8 mouse cellular contexts compared by ENCODE assay signal in the genomic region with DNA sequence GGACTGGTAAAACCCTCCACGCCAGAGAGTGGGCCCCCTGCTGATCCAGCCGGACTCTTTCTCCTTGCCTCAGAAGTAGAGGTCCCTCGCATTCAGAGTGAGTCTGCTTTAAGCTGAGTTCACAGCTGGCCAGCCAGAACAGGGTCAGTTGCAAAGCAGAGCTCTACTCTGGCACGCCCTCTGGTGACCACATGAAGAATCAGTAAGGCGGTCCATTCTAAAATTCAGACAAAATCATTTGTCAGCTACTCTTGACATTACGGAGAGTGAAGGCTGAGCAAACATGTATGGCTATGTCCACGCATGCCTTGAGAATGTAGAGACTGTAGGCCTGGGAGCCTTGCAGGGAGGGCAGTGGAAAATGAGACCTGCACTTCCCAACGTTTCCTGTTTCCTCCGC. TPM values are rescaled to one million over a fixed set of nuclear protein-coding genes. Genes with fewer than 3 reads are reported as not detected.
A peak's percentile ranks its signal among the peaks of the same experiment; 100 is the strongest.
DNase-seq lines count a peak whose midpoint lies in the region; ATAC-seq and TF ChIP-seq lines count a peak whose summit lies in the region.

No protein-coding gene starts in this region.

- H3K9ac ChIP-seq in limb, embryonic 12.5 days (replicated peaks): no peak overlapping the region
- no peak overlapping the region for H3K9ac ChIP-seq in midbrain, embryonic 15.5 days

- no peak for ATAC-seq in CD4-positive, CD25-positive, alpha-beta regulatory T cell, adult 4 months
- ATAC-seq in limb, embryonic 12.5 days (ENCODE audit: insufficient number of reproducible peaks, insufficient read depth, low FRiP score, low TSS enrichment, low read depth): 0 out of 2 replicates have a peak, but pooled peaks have one; percentile 32
- 0 out of 2 replicates have a peak, but pooled peaks have one; percentile 63 for ATAC-seq in midbrain, embryonic 15.5 days (replicated peaks)

- no peaks in the 10 kb centered on the region for H3K9me3 ChIP-seq in limb, embryonic 12.5 days
- no peaks in the 10 kb centered on the region for H3K9me3 ChIP-seq in midbrain, embryonic 15.5 days

- H3K36me3 ChIP-seq in limb, embryonic 12.5 days: no peaks in the 10 kb centered on the region
- H3K36me3 ChIP-seq in midbrain, embryonic 15.5 days (replicated peaks): no peaks in the 10 kb centered on the region

- H3K27ac ChIP-seq in gastrocnemius, adult 2 months: no peak overlapping the region
- H3K27ac ChIP-seq in limb, embryonic 12.5 days: no peak overlapping the region
- no peak overlapping the region for H3K27ac ChIP-seq in midbrain, embryonic 15.5 days

- peak; percentile 89 for TF ChIP-seq CTCF in gastrocnemius, adult 2 months (IDR thresholded peaks at IDR 0.05)

- H3K27me3 ChIP-seq in limb, embryonic 12.5 days: no peaks in the 10 kb centered on the region; the same call in 1 of the 2 replicates
- H3K27me3 ChIP-seq in midbrain, embryonic 15.5 days (replicated peaks): no peaks in the 10 kb centered on the region

- DNase-seq in CD4-positive, CD25-positive, alpha-beta regulatory T cell, adult 2 months (ENCODE audit: low read depth, low spot score): peak; percentile 69
- DNase-seq in cerebellum, adult 11 months: peak; percentile 48
- peak; percentile 77 for DNase-seq in gastrocnemius, adult 2 months
- peak; percentile 42 for DNase-seq in hindlimb bud, embryonic 11.5 days (ENCODE audit: extremely low spot score, low read depth, low spot score)
- peak; percentile 62 to 83 for DNase-seq in spleen, postnatal 10 days (ENCODE audit: low spot score in 2 of 2)

- no peak overlapping the region for H3K4me2 ChIP-seq in limb, embryonic 12.5 days
- no peak overlapping the region for H3K4me2 ChIP-seq in midbrain, embryonic 15.5 days

- 13% methylated on average over 9 of the region's 9 CpGs for WGBS in limb, embryonic 12.5 days
- 10% methylated on average over 9 of the region's 9 CpGs for WGBS in midbrain, embryonic 15.5 days

- intact Hi-C loops in gastrocnemius, adult 2 months (cut with DNase I): loop anchor here (1.0 to 5.0 kb wide), 2 partner anchors 32 to 96 kb away; no protein-coding TSS in a partner anchor

- no peaks in the 10 kb centered on the region for H3K4me1 ChIP-seq in limb, embryonic 12.5 days (replicated peaks)
- peaks cover 3% of the 10 kb centered on the region; the same call in 1 of the 2 replicates for H3K4me1 ChIP-seq in midbrain, embryonic 15.5 days

- no peak overlapping the region for H3K4me3 ChIP-seq in gastrocnemius, adult 2 months
- H3K4me3 ChIP-seq in limb, embryonic 12.5 days (replicated peaks): no peak overlapping the region
- H3K4me3 ChIP-seq in midbrain, embryonic 15.5 days: no peak overlapping the region

RNA-seq across cellular contexts. Expression of a gene that starts 6.7 kb away (rescaled TPM):
- 10 to 100 TPM; 12.1 to 12.7 TPM for polyA plus RNA-seq in CD4-positive, CD25-positive, alpha-beta regulatory T cell, adult 4 months (2017; shearing (Covaris generic))
- 10 to 100 TPM; 26.7 to 26.8 TPM for total RNA-seq in gastrocnemius, adult 2 months (2021)
- 76.7 and 76.9 TPM in 2 replicates for polyA plus RNA-seq in limb, embryonic 12.5 days (2016; fragmentation: Nextera tagmentation; extraction: Ambion mirVana)
- 38.9 and 41.3 TPM in 2 replicates for polyA plus RNA-seq in midbrain, embryonic 15.5 days (2015; fragmentation: Nextera tagmentation; extraction: Ambion mirVana)

RNA-seq across cellular contexts. Expression of a gene that starts 9.1 kb away (rescaled TPM):
- polyA plus RNA-seq in CD4-positive, CD25-positive, alpha-beta regulatory T cell, adult 4 months (2017; shearing (Covaris generic)): not detected
- not detected for total RNA-seq in gastrocnemius, adult 2 months (2021)
- polyA plus RNA-seq in limb, embryonic 12.5 days (2016; fragmentation: Nextera tagmentation; extraction: Ambion mirVana): not detected in 2 replicates
- not detected in 2 replicates for polyA plus RNA-seq in midbrain, embryonic 15.5 days (2015; fragmentation: Nextera tagmentation; extraction: Ambion mirVana)

RNA-seq across cellular contexts. Expression of a gene that starts 52.2 kb away (rescaled TPM):
- polyA plus RNA-seq in CD4-positive, CD25-positive, alpha-beta regulatory T cell, adult 4 months (2017; shearing (Covaris generic)): under 1 TPM in 1 of 2 experiments, not detected in 1; 0.77 TPM
- not detected for total RNA-seq in gastrocnemius, adult 2 months (2021)
- polyA plus RNA-seq in limb, embryonic 12.5 days (2016; fragmentation: Nextera tagmentation; extraction: Ambion mirVana): not detected in 2 replicates
- polyA plus RNA-seq in midbrain, embryonic 15.5 days (2015; fragmentation: Nextera tagmentation; extraction: Ambion mirVana): 0.26 TPM in 1 of 2 replicates, not detected in the other
